Mouse (Mus musculus) myocyte (in vitro differentiated cells): ENCODE data around the gene Lcp2.

Experiments
- CEBPB ChIP-seq: IDR thresholded peaks from 2 replicates; pipeline ENCODE4 v1.6.1; 2011; ENCODE audit warnings: mild to moderate bottlenecking, moderate library complexity; ENCODE audit not compliant: poor library complexity, insufficient read depth, severe bottlenecking
- E2F4 ChIP-seq: IDR thresholded peaks from one replicate; pipeline ENCODE4 v1.6.1; 2011; ENCODE audit warnings: mild to moderate bottlenecking, control low read depth, moderate library complexity; ENCODE audit not compliant: insufficient read depth
- MAX ChIP-seq: IDR thresholded peaks from one replicate; pipeline ENCODE4 v1.6.1; 2011; ENCODE audit warnings: low read depth, mild to moderate bottlenecking, control low read depth
- MYOD1 ChIP-seq, 3 experiments: IDR thresholded peaks; one replicate each; pipeline ENCODE4 v1.6.1; 2011; ENCODE audit warnings: control low read depth in 2 of 3, low read depth in 2 of 3, mild to moderate bottlenecking in 2 of 3, moderate library complexity in 1 of 3; ENCODE audit not compliant: insufficient read length in 2 of 3, control insufficient read depth in 1 of 3
- MYOG ChIP-seq, 3 experiments: IDR thresholded peaks; one replicate each; pipeline ENCODE4 v1.6.1; 2011; ENCODE audit warnings: control low read depth in 2 of 3, low read depth in 2 of 3, mild to moderate bottlenecking in 2 of 3; ENCODE audit not compliant: insufficient read length in 2 of 3, control insufficient read depth in 1 of 3, insufficient read depth in 1 of 3
- POLR2A ChIP-seq: IDR thresholded peaks from one replicate; pipeline ENCODE4 v1.6.1; 2011; ENCODE audit warnings: low read depth, mild to moderate bottlenecking, control low read depth, moderate library complexity; ENCODE audit not compliant: insufficient read length
- POLR2AphosphoS2 ChIP-seq: IDR thresholded peaks from one replicate; pipeline ENCODE4 v1.6.1; 2011; ENCODE audit warnings: low read depth, control low read depth; ENCODE audit not compliant: insufficient read length
- REST ChIP-seq: IDR thresholded peaks from one replicate; pipeline ENCODE4 v1.6.1; 2011; ENCODE audit warnings: mild to moderate bottlenecking, control low read depth, moderate library complexity; ENCODE audit not compliant: insufficient read depth, insufficient read length
- SRF ChIP-seq: IDR thresholded peaks from one replicate; pipeline ENCODE4 v1.6.1; 2011; ENCODE audit warnings: low read depth; ENCODE audit not compliant: control insufficient read depth, insufficient read length
- TCF12 ChIP-seq: IDR thresholded peaks from one replicate; pipeline ENCODE4 v1.6.1; 2011; ENCODE audit warnings: mild to moderate bottlenecking, control low read depth; ENCODE audit not compliant: poor library complexity, insufficient read depth, severe bottlenecking
- TCF3 ChIP-seq: IDR thresholded peaks from one replicate; pipeline ENCODE4 v1.6.1; 2011; ENCODE audit warnings: low read depth, control low read depth; ENCODE audit not compliant: insufficient read length
- USF1 ChIP-seq: IDR thresholded peaks from one replicate; pipeline ENCODE4 v1.6.1; 2011; ENCODE audit warnings: low read depth, mild to moderate bottlenecking, control low read depth, moderate library complexity

DNA sequence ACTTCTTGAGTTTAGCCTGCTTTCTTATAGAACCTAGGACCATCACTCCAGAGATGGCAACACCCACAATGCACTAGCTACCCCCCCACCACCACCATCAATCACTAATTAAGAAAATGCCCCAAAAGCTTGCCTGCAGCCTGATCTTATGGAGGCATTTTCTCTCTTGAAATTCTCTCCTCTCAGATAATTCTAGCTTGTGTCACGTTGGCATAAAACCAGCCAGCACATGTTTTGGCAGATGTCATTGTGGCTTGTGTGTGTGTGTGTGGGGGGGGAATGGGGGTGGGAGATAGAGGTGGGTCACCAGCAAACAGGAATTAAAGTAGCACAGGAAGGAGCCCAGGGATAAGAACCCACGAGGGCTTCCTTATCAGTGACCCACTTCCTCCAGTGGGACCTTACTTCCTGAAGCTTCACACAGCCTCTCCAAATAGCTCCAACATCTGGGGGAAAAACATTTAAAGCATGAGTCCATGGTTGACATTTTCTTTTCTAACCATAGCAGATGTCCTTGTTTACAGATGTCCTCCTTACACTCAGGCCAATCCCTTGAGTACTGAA is 69.9 kb downstream of the Lcp2 start:
- no peak for TF ChIP-seq USF1
- TF ChIP-seq POLR2A, result no peak
- no peak for TF ChIP-seq E2F4
- TF ChIP-seq TCF12, result no peak
- no peak for TF ChIP-seq SRF
- no peak for TF ChIP-seq MAX
- TF ChIP-seq CEBPB, result no peak
- TF ChIP-seq REST, result no peak
- no peak for TF ChIP-seq MYOD1 (IDR thresholded peaks at IDR 0.05; ENCODE audit: control insufficient read depth in 1 of 3, insufficient read length in 2 of 3, low read depth in 2 of 3)
- no peak for TF ChIP-seq MYOG (IDR thresholded peaks at IDR 0.05; ENCODE audit: control insufficient read depth in 1 of 3, insufficient read depth in 1 of 3, insufficient read length in 2 of 3, low read depth in 2 of 3)
- TF ChIP-seq POLR2AphosphoS2, result no peak
- no peak for TF ChIP-seq TCF3
